Mouse (Mus musculus) spleen, postnatal 36 days (tissue): ENCODE results near the gene Mettl21a.
"Not testable (repeated sequence)": the region's sequence is repeated elsewhere in the genome, so short reads cannot be mapped to it uniquely, and the experiment has no call there.

Experiments
- DNase-seq, 2 experiments: peaks; one replicate each; pipeline ENCODE4 v3.0.0; 2022; ENCODE audit warnings: low spot score in 2 of 2, mixed read lengths in 1 of 2

Gene Mettl21a

DNA sequence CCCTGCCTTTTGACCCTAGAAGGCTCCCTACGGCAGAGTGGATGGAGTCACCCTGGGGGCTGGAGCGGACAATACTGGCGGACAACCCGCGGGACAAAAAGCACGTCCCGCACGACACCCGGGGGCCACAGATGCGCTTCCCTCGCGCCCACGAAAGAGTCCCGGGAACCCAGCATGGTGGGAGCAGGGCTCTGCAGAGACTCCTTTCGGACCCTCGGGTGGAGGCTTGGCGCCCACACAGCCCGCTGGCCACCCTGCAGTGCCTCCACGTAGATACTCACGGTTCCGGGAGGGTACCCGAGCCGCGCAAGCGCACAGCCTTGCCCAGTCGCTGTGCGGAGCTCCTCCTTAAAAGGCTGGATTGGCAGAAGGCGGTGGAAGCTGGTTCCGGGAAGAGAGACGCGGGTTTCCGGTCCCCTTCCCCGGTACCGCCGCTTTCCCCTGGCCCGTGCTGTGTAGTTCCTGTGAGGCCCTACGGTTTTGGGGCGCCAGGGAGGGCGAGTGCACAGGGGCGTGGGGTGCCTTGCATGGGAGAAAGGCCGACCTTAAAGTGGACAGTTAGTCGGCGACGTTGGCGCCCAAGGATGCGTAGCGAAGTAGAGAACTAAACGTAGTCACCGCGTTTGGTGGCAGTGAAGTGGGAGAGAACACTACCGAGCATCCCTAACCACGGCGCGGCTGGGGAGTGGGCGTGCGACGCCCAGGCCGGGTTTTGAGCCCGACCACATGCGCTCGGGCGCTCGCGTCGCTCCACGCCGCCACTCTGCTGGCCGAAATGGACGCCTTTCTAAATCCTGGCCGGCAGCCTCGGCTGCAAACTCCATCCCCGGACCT is at the start of gene Mettl21a:
Gene Mettl21a (minus strand): TSS at position 362 of the 834 bp plus-strand sequence.
- DNase-seq = peak; percentile 80

DNA sequence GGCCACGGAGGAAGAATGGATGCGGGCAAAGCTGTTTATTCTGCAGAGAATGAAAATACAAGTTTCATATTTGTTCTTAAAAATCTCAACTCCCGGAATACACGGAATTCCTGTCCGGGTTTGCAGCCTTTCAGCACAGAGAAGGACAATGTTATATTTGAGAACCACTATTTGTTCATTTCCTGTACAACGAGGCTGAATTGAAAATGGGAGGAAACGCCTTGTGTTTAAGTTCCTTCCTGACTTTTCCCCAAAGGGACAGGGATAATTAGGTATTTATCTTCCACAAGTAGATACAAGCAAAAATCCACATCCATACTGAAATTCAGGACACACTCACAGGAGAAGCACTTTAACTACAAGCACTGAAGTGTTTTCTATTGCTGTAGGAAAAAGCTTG is 41.8 kb upstream of the Mettl21a start:
- DNase-seq = no peak

- DNase-seq = no peak
Observed at GRCm38 (mm10) chr1:64656423-64657129, 39.5 kb upstream of the Mettl21a start.

- no peak for DNase-seq
Observed at GRCm38 (mm10) chr1:64655415-64655814, 38.4 kb upstream of the Mettl21a start.

DNA sequence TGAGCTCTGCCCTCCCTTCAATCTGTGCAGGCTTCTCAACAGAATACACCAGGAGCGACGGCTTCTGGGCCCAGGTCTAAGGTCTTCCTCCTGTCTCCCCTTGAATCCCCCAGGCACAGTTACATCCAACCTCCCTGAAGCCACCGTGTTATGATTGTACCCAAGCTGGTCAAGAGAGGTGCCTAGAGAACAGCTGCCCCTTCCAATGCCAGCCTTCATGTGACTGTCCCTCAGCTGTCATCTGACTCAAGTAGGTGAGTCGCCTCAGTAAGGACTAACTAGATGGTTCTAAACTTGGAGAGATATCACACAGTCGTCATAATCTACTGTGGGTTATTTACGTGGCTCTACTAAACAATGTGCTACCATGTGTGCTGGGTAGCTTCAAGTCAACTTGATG is 36.7 kb upstream of the Mettl21a start:
- no peak for DNase-seq

GRCm38 (mm10) chr1:64649362-64650124 is 32.5 kb upstream of the Mettl21a start:
- no peak for DNase-seq

DNA sequence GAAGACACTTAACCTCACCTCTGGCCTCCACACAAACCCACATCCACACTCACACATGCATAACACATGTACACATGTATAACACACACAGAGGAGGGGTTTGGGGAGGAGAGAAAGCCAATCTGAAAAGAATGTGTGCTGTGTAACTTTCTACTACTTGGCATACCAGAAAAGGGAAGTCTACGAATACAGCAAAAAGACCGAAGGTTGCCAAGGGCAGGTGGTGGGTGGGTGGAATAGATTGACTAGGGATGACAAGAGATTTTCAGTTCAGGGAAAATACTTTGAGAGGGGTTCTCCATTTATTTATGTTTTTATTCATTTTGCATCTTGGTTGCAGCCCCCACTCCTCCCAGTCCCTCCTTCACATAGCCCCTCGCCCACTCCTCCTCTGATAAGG is 27.5 kb upstream of the Mettl21a start:
- no peak for DNase-seq

- not testable (repeated sequence) for DNase-seq
Observed at GRCm38 (mm10) chr1:64642541-64642940, 25.5 kb upstream of the Mettl21a start.

DNA sequence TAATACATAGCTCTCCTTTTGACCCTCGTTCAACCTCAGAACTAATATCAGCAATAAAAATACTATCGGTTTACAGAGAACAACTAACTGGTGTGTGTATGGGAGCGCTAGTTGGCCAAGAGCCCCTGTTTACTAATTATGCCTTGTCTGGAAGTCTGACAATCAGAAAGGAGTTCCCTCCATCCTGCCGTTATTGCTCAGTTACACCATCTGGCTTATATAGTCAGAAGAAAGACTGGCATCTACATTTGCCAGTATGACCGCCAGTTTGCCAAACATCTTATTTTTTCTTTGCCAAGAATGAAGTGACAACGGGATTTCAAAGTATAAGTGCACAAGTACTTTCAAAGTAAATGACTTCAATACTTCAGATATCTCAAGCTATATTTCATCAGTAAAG is 24.0 kb upstream of the Mettl21a start:
- DNase-seq = no peak

GRCm38 (mm10) chr1:64639279-64639678 is 22.2 kb upstream of the Mettl21a start:
- DNase-seq = no peak

DNA sequence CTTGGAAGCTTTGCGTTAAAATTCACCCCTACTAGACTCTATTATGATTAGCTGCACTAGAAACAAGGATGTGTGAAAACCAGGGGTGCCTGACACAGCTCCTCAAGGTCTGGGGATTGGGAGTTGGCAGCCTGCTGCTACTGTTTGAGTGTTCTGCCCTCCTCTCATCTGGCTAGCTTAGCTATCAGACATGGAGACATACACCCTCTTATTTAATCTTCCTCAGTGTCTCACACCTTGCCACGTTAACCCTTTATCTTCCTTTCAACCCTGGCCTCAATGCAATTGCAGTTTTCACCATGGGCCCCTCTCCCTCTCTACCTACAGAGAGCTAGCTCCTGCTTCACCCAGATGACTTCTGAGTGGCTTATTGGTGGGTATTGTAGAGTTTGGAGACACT is 18.6 kb upstream of the Mettl21a start:
- DNase-seq = no peak

GRCm38 (mm10) chr1:64633237-64633636 is 16.2 kb upstream of the Mettl21a start:
- DNase-seq = no peak

DNA sequence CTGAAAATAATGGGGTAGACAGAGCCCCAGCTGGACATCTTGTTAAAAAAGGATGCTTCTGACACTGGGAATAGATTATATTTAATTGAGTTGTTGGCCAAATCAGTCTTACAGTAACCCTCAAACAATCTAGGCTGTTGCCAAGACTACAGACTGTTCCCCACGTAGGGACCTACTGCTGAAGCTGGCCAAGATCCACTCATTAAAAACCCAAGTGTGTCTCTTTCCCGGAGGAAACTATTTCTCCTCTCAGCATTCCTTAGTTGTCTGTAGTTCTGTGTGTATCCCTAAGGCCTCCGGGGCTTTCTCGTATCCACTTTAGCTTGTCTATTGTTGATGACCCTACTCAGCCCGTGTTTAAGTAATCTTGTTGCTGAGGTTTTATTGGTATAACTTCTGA is 14.5 kb upstream of the Mettl21a start:
- DNase-seq = no peak

DNA sequence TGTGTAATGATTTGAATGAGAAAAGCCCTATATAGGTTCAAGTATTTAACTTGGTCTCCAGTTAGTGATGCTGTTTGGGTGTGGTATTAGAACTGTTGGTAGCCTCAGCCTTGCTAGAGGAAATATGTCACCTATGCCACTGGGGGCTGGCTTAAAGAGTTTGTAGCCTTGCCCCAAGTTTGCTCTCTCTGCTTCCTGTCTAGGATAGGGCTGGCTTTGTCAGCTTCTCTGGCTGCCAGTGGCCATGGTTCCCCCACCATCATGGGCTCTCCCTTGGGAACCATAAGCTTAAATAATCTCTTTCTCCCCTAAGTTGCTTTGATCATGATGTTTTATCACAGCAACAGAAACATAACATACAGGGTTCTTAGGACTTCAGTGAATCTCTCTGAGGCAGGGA is 8.2 kb upstream of the Mettl21a start:
- no peak for DNase-seq

DNA sequence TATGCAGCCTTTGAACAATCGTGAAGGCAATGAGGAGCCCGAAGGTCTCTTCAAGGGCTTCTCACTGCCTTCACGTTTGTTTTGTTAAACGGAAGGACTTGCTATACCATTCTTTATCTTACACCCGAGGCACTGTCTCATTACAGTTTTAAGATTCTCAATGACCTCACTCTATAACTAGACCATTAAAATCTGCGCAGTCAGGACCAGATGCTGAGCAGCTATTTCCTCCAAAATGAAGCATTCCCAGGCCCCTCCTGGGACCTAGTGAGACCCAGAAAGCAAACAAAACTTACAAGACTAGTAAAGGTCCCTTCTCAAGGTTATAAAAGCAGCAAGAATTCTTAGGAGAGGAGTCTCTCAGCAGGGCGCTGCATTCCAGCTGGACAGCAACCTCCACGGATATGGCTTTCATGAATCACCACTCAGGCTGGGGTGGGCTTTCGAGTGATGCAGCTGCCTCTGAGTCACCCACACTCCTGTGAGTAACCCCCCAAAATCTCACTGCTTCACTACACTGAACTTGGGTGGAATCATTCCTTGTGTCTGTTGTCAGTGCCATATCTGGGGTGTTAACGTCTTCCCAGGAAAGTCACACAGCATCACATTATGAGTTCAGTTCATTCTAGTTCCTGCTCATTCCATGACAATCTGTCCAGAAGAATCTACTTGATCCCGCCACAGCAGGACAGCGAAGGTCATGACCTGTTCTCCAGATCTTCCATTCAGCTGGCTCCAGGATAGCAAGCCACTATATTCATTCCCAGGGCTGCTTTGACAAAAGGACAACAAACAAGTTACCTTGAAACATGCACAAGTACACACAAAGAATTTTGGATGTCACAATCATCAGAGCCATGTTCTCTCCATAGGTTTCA is 6.8 kb upstream of the Mettl21a start:
- DNase-seq = no peak

DNA sequence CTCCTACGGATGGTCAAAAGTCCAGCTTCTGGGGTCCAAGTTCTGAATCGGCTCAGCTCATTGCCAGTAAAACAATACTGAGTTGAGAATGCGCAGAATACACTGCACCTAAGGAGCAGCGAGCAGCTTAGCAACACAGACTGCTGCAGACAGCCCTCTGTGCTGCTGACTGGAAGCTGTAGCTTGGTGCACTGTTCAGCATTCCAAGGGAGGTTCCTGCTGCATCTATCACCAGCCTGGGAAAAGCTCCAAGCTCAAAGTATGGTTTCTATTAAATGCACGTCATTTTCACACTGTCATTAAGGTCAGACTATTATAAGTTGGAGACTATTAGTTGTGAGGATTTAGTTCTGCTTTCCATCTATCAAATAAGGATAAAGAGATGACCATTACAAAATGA is 4.1 kb upstream of the Mettl21a start:
- DNase-seq = no peak

GRCm38 (mm10) chr1:64618226-64618625 is 1.2 kb upstream of the Mettl21a start:
- no peak for DNase-seq

- DNase-seq = peak; percentile 69
Observed at GRCm38 (mm10) chr1:64617715-64617984, 608 bp upstream of the Mettl21a start.

DNA sequence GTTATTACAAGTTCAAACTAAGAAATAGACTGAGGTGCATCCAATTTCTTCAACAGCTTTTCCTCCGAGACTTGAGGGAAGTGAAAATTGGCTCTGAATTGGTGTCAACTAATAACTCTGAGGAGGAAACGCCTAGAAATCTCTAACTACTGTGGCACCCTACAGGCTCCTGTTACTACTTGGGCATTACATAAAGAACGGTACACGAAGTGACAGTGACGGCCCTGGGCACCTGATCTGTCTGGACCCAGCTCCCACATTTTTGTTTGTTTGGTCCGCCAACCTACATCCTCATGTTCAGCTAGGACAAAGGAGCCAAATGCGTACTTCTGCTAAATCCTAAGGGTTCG is 536 bp downstream of the Mettl21a start:
- DNase-seq = no peak

DNA sequence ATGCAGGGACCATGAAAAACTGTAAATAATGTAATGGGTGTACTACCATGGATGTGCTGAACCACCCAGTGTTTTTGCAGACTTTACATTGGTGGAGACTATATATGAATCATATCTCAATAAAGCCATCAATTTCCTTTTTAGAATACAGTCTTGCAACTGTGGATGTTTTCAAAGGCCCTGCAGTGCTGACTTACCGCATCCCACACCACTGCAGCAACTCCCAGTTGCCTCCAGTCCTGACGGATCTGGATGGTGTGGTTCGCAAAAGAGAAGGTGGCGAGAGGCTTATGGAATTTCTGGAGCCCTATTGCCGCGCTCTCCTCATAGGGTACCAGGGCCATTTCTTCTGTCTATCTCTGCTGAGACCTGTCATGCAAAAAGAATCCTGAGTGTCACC is 966 bp downstream of the Mettl21a start:
- DNase-seq = no peak

GRCm38 (mm10) chr1:64615531-64615991 is 1.5 kb downstream of the Mettl21a start:
- no peak for DNase-seq
